Mouse (Mus musculus): Measurements from ENCODE around the gene Rapgef4.
"Not testable (repeated sequence)": the region's sequence is repeated elsewhere in the genome, so short reads cannot be mapped to it uniquely, and the experiment has no call there.

The Rapgef4 gene

DNA sequence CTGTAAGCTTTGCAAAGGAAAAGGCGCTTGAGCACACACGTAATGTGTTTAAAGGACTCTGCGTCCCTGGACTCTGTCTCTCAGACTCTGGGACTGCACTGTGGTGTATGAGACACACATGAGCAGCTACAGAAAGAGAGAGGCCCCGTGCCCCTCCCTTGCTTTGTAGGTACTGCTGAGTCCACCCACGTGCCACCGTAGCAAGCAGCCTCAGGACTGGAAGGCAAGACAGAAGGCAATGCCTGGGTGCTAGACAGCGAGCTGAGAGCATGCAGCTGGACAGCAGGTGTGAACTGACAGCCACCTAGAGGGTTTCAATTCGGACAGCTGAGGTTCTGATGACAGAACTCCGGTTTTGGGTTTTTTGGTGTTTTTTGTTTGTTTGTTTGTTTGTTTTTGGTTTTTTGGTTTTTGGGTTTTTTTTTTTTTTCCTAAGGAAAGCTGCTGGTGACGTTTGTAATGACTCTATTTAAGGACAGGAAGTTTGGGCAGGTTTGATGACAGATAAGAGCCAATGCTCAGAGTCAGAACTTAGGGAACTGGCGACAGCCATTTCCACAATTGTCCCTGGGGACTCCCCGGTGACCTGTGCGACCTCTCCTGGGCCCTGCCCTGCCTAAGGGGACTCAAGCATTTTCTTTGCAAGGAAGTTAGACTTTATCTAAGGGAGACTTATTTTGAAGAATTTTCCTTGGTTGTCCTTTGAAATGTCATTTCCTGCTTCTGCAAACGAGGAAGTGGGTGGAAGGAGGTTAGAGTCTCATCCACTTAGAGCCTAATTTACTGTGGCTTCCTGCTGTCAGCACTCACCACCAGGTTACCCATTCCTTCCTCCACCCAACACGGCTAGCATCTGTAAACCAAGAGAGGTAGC is 136.3 kb downstream of the Rapgef4 start:
- no peak for DNase-seq (ENCODE audit: low read depth, low spot score)

DNA sequence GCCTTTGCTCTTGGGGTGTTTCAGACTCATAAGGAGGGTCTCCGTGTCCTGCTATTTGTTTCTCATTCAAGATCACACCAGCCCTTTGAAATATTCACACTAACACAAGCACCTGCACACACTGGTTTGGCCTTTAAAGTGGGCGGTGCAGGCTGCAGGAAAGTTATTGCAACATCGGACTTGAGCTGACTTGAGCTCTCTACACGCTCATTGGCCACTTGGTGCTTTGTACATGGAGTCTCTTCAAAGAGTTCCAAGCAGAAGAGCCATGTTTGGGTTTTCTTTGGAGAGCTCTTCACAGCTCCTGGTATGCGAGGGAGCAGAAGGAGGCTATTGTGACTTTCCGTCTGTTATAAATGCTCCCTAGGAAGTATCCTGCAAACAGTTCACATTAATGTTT is 139.2 kb downstream of the Rapgef4 start:
- no peak for DNase-seq (ENCODE audit: low read depth, low spot score)

- no peak for DNase-seq (ENCODE audit: low read depth, low spot score)
These were observed 141.6 kb downstream of the Rapgef4 start for GRCm38 (mm10) chr2:72122410-72123223.

GRCm38 (mm10) chr2:72123851-72124250 is 142.8 kb downstream of the Rapgef4 start:
- no peak for DNase-seq (ENCODE audit: low read depth, low spot score)

DNA sequence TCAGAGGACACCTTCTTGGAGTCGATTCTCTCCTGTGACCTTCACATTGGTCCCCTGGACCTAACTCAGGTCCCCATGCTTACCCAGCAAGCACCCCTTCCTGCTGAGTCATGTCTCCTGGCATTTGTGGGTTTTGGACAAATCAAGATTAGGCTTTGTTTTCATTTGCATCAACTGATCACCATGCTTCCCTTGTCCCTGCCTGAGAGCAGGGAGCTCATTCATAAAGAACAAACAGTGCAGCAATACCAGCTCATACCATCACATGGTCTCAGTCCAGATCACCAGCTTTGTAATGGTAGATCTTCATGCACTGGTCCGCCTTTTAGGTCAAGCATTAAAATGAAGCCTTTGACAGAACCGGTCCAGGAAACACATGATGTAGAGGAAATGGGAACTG is 144.7 kb downstream of the Rapgef4 start:
- peak; percentile 36 for DNase-seq (ENCODE audit: low read depth, low spot score)

GRCm38 (mm10) chr2:72126411-72126810 is 145.4 kb downstream of the Rapgef4 start:
- DNase-seq (ENCODE audit: low read depth, low spot score), result no peak

GRCm38 (mm10) chr2:72129612-72130311 is 148.7 kb downstream of the Rapgef4 start:
- no peak for DNase-seq (ENCODE audit: low read depth, low spot score)

GRCm38 (mm10) chr2:72132222-72132621 is 151.2 kb downstream of the Rapgef4 start:
- no peak for DNase-seq (ENCODE audit: low read depth, low spot score)

DNA sequence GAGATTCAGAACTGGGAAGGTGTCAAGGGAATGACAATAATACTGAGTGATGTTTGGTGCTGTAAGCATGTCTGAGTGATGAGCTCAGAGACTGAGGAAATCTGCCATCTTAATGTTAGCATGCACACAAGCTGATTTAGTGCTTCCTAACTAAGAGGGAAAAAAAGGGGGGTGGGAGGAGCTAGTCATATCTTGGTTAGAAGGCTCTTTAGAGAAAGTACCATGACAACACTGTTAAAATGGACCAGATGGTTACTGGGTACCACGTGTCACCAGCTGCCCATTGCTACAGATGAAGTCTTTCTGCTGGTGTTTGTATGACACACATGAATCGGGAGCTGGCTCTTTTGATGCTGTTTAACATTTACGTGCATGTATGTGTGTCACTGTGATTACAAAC is 155.0 kb downstream of the Rapgef4 start:
- peak; percentile 13 for DNase-seq (ENCODE audit: low read depth, low spot score)

DNA sequence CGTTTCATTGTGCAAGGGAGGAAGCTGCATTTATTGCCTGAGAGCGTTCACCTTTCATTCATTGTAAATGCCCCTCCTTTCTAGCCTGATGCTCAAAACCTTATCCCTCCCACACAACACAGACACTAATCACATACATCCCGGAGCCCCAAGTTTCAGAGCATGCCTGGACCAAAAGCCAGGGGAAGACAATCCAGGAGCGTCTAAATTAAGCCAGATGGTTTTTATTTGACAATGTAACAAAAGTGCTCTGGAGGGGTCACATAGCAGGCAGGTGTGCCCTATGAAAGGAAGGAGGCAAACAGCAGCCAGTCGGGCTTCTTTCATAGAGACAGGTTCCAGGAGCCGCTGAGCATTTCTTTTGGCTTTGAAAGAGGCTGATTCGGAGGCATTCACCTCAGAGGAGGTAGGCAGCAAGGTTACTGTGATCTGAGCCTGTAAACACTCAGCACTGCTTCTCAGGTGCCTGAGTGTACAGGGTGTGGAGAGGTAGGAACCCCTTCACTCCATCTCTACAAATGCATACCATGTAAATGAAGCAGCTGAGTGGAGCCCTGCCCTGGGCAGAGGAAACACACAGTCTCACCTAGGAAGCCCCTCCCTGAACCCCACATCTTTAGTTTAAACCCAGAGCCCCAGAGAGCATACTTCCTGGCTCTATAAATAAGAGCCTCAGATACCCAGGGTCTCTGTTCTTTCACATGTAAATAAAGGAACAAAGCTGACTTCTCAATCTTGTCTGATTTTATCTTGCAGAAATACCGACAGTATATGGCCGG is 155.6 kb downstream of the Rapgef4 start:
- no peak for DNase-seq (ENCODE audit: low read depth, low spot score)

DNA sequence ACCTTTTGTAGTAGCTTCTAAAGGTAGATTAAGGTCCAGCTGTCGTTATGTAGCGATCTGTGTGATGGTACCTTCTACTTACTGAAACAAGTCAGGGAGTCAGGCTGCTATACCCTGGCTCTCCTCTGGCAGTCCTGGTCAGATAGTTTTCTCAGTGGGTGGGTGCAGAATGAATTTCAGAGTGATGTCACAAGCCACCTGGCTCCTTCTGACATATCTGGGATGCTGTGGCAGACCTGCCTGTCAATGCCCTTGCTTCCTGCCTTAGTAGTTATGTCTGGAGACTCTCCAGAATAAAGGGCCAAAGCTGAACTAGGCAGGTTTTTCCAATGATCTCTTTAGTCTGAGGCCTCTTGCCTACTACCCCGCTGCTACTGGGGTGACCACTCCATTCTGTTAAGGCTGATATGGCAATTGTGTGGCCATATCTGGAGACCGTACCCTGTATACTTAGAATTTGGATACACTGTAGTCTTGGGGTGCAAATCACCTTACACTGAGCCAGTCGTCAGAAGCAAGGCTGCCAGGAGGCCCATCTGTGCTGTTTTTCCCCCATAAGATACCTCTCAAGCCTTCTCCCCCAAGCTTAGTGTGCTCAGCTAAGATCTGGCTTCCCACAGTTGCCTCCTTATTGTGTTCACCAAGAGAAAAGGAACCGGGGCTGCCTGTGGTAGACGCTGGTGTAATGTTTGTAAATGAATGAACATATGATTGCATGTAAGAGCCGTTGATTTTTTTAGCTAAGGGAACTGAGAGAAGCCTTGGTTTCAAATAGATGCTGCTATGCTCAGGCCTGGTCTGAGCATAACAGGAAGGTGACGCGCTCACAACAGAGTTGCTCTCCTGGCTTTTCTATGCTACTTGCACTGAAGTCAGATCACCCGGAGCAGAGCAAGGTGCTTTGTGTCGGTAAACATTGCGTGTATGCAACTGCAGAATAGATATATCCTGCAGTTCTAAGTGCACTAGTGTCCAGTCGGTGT is 159.1 kb downstream of the Rapgef4 start:
- DNase-seq (ENCODE audit: low read depth, low spot score), result no peak

- no peak for DNase-seq (ENCODE audit: low read depth, low spot score)
These were observed 160.1 kb downstream of the Rapgef4 start for GRCm38 (mm10) chr2:72141091-72141490.

DNA sequence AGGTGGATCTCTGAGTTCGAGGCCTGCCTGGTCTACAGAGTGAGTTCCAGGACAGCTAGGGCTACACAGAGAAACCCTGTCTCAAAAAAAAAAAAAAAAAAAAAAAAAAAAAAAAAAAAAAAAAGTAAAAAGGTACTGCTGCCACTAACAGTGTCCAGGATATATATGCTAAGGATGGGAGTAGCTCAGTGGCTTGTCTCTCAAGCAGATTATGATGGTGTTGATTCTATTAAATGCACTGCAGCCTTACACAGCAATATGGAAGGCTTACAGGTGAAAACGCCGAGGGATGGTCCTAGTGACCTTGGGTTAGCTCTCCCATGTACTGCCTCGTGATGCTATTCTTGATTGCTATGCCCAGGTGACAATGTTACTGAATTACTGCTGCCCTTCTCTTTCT is 160.7 kb downstream of the Rapgef4 start:
- DNase-seq (ENCODE audit: low read depth, low spot score), result not testable (repeated sequence)

GRCm38 (mm10) chr2:72143413-72143812 is 162.4 kb downstream of the Rapgef4 start:
- no peak for DNase-seq (ENCODE audit: low read depth, low spot score)

GRCm38 (mm10) chr2:72144576-72145200 is 163.6 kb downstream of the Rapgef4 start:
- DNase-seq (ENCODE audit: low read depth, low spot score), result no peak

DNA sequence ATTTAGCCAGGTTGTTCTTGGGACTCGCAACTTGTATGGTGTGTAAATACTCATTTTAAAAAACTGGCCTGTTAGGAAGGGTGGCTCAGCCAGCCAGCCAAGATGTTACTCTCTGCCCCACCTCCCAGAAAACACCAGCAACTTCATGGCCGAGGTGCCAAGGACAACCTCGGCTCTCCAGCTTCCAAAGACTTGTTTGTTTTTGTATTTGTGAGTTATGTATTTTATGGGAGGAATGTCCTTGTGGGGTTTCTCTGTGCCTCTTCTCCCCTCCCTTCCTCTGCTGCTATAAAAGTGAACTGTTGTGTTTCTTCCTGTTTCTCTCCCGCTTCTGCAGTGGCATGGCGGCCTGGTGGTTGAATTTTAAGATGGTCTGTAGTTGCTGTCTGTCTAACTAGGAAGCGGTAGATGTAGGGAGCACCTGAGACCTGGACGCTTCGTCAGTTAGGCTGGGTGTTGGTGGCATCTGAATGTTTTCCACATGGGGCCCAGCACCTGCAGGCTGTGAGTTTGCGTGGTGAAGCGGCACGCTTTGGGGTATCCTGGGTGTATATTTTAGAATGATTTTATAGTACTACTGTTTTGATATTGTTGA is 164.3 kb downstream of the Rapgef4 start:
- DNase-seq (ENCODE audit: low read depth, low spot score), result no peak

- no peak for DNase-seq (ENCODE audit: low read depth, low spot score)
These were observed 165.0 kb downstream of the Rapgef4 start for GRCm38 (mm10) chr2:72146061-72146460.

GRCm38 (mm10) chr2:72147246-72147645 is 166.2 kb downstream of the Rapgef4 start:
- DNase-seq (ENCODE audit: low read depth, low spot score), result no peak

- no peak for DNase-seq (ENCODE audit: low read depth, low spot score)
These were observed 166.7 kb downstream of the Rapgef4 start for GRCm38 (mm10) chr2:72147695-72148094.
